In genomic region chr3:105151475-105152157, GRCm38 (mm10) we compare ENCODE assay signal across 7 mouse cellular contexts.
A peak's percentile ranks its signal among the peaks of the same experiment; 100 is the strongest.
DNase-seq lines count a peak whose midpoint lies in the region; ATAC-seq lines count a peak whose summit lies in the region.

No protein-coding gene starts in this region.

- no peak overlapping the region for H3K9ac ChIP-seq in forebrain, embryonic 13.5 days
- no peak overlapping the region for H3K9ac ChIP-seq in intestine, embryonic 15.5 days
- no peak overlapping the region for H3K9ac ChIP-seq in limb, embryonic 11.5 days (ENCODE audit: low read length)
- no peak overlapping the region for H3K9ac ChIP-seq in neural tube, embryonic 13.5 days

- no peaks in the 10 kb centered on the region; the same call in 1 of the 2 replicates for H3K9me3 ChIP-seq in forebrain, embryonic 13.5 days (replicated peaks)
- H3K9me3 ChIP-seq in intestine, embryonic 15.5 days: no peaks in the 10 kb centered on the region
- no peaks in the 10 kb centered on the region for H3K9me3 ChIP-seq in limb, embryonic 11.5 days (ENCODE audit: control insufficient read depth, low read length)
- no peaks in the 10 kb centered on the region for H3K9me3 ChIP-seq in neural tube, embryonic 13.5 days

- DNase-seq in ES-CJ7 (ENCODE audit: low read depth, low spot score): peak; percentile 25
- peak; percentile 67 for DNase-seq in adrenal gland, postnatal 10 days
- peak; percentile 72 for DNase-seq in limb, embryonic 11.5 days (ENCODE audit: low spot score)
- peak; percentile 51 for DNase-seq in thymus, postnatal 25 days

- H3K4me1 ChIP-seq in forebrain, embryonic 13.5 days: peaks cover 25% of the 10 kb centered on the region
- peaks cover 6% of the 10 kb centered on the region; the same call in 1 of the 2 replicates for H3K4me1 ChIP-seq in intestine, embryonic 15.5 days (replicated peaks)
- H3K4me1 ChIP-seq in limb, embryonic 11.5 days (ENCODE audit: control insufficient read depth, insufficient read depth, low read length): no peaks in the 10 kb centered on the region
- peaks cover 12% of the 10 kb centered on the region for H3K4me1 ChIP-seq in neural tube, embryonic 13.5 days (replicated peaks)

- peak overlapping the region; percentile 3; the same call in 1 of the 2 replicates for H3K4me2 ChIP-seq in forebrain, embryonic 13.5 days
- H3K4me2 ChIP-seq in intestine, embryonic 15.5 days (replicated peaks): peak overlapping the region; percentile 26; the same call in 1 of the 2 replicates
- no peak overlapping the region for H3K4me2 ChIP-seq in limb, embryonic 11.5 days (ENCODE audit: low read depth, severe bottlenecking)
- no peak overlapping the region for H3K4me2 ChIP-seq in neural tube, embryonic 13.5 days

- H3K36me3 ChIP-seq in forebrain, embryonic 13.5 days (ENCODE audit: poor library complexity, severe bottlenecking): no peaks in the 10 kb centered on the region
- H3K36me3 ChIP-seq in intestine, embryonic 15.5 days: no peaks in the 10 kb centered on the region
- H3K36me3 ChIP-seq in limb, embryonic 11.5 days (ENCODE audit: control insufficient read depth, insufficient read depth, low read length): no peaks in the 10 kb centered on the region
- H3K36me3 ChIP-seq in neural tube, embryonic 13.5 days: no peaks in the 10 kb centered on the region

- H3K4me3 ChIP-seq in forebrain, embryonic 13.5 days: no peak overlapping the region
- H3K4me3 ChIP-seq in intestine, embryonic 15.5 days (replicated peaks): no peak overlapping the region
- H3K4me3 ChIP-seq in limb, embryonic 11.5 days (ENCODE audit: low read depth, low read length): no peak overlapping the region
- no peak overlapping the region for H3K4me3 ChIP-seq in neural tube, embryonic 13.5 days

- H3K27me3 ChIP-seq in forebrain, embryonic 13.5 days: no peaks in the 10 kb centered on the region; the same call in 1 of the 2 replicates
- H3K27me3 ChIP-seq in intestine, embryonic 15.5 days (replicated peaks): no peaks in the 10 kb centered on the region
- H3K27me3 ChIP-seq in limb, embryonic 11.5 days (ENCODE audit: control insufficient read depth, insufficient read depth, low read length): no peaks in the 10 kb centered on the region
- 0 out of 2 replicates have a peak, but pooled peaks cover 4% of the 10 kb centered on the region for H3K27me3 ChIP-seq in neural tube, embryonic 13.5 days

- H3K27ac ChIP-seq in forebrain, embryonic 13.5 days: no peak overlapping the region
- 0 out of 2 replicates have a peak overlapping the region, but pooled peaks have one; percentile 11 for H3K27ac ChIP-seq in intestine, embryonic 15.5 days
- no peak overlapping the region for H3K27ac ChIP-seq in limb, embryonic 11.5 days (replicated peaks; ENCODE audit: low read depth, low read length)
- no peak overlapping the region for H3K27ac ChIP-seq in neural tube, embryonic 13.5 days (replicated peaks)

- peak; percentile 75 for ATAC-seq in forebrain, embryonic 13.5 days
- ATAC-seq in intestine, embryonic 15.5 days: peak; percentile 78
- ATAC-seq in limb, embryonic 11.5 days (ENCODE audit: insufficient number of reproducible peaks, low FRiP score, low TSS enrichment, low read depth): no peak
- peak; percentile 84 for ATAC-seq in neural tube, embryonic 13.5 days (ENCODE audit: low read depth)

- 23% methylated on average over 11 of the region's 11 CpGs for WGBS in forebrain, embryonic 13.5 days
- WGBS in intestine, embryonic 15.5 days: 11% methylated on average over 11 of the region's 11 CpGs
- WGBS in limb, embryonic 11.5 days: 16% methylated on average over 11 of the region's 11 CpGs
- 12% methylated on average over 11 of the region's 11 CpGs for WGBS in neural tube, embryonic 13.5 days

Comparison
In these comparisons a context has a peak if more than half of its experiments do, and no peak if none do; other contexts are left out.
1. H3K4me2 ChIP-seq: peak in forebrain, embryonic 13.5 days (single experiment) and intestine, embryonic 15.5 days (single experiment); none in limb, embryonic 11.5 days (single experiment) and neural tube, embryonic 13.5 days (single experiment).
2. Peak in every context shown above with its lines, with median percentiles within 50 percentile points of each other: DNase-seq.